Mouse (Mus musculus) CH12.LX (cell line): ENCODE results near the gene Gls2. TPM values are rescaled to one million over a fixed set of nuclear protein-coding genes. Genes with fewer than 3 reads are reported as not detected.
A peak's percentile ranks its signal among the peaks of the same experiment; 100 is the strongest.

ENCODE experiments used
- DNase-seq: peaks from one replicate; pipeline ENCODE4 v3.0.0-alpha.2; 2013; ENCODE audit errors: extremely low read depth
- H3K27ac ChIP-seq: 2 replicates; pipeline ENCODE4 v1.5.1; 2012; ENCODE audit warnings: low read depth, mild to moderate bottlenecking, control low read depth, moderate library complexity; ENCODE audit not compliant: insufficient read depth
- H3K27me3 ChIP-seq: replicated peaks from 2 replicates; pipeline ENCODE3; 2012; ENCODE audit warnings: inconsistent platforms
- H3K36me3 ChIP-seq, 2 experiments: replicated peaks in 1 of 2; 2 replicates each; pipeline versions ENCODE3 to v1.6.1; 2012; ENCODE audit warnings: inconsistent platforms in 1 of 2, low read length in 1 of 2, mild to moderate bottlenecking in 1 of 2, mixed read lengths in 1 of 2, moderate library complexity in 1 of 2; ENCODE audit not compliant: control insufficient read depth in 1 of 2, insufficient read depth in 1 of 2
- H3K4me1 ChIP-seq, 2 experiments: 2 replicates each; pipeline ENCODE4 v1.6.1; 2012; ENCODE audit warnings: inconsistent platforms in 1 of 2, moderate library complexity in 1 of 2; ENCODE audit not compliant: insufficient read depth in 2 of 2, control insufficient read depth in 1 of 2
- H3K4me2 ChIP-seq: 2 replicates; pipeline ENCODE4 v1.6.1; 2012; ENCODE audit warnings: low read depth, mild to moderate bottlenecking, control low read depth; ENCODE audit not compliant: poor library complexity, insufficient read depth, severe bottlenecking
- H3K4me3 ChIP-seq, 3 experiments: fragments of 150-350 bp in 1 of 3; sonication (generic) in 1 of 3; replicated peaks in 1 of 3; 2 replicates each; pipeline versions ENCODE3 to v1.5.1; 2011 to 2012; ENCODE audit warnings: low read depth in 2 of 3, low read length in 2 of 3, mild to moderate bottlenecking in 2 of 3, moderate library complexity in 2 of 3, control low read depth in 1 of 3, improper control_type of control experiment in 1 of 3, inconsistent platforms in 1 of 3, mixed read lengths in 1 of 3; ENCODE audit not compliant: poor library complexity in 1 of 3
- H3K79me2 ChIP-seq: replicated peaks from 2 replicates; pipeline ENCODE4 v1.6.1; 2012; ENCODE audit warnings: mild to moderate bottlenecking, moderate library complexity; ENCODE audit not compliant: control insufficient read depth, poor library complexity, insufficient read depth, severe bottlenecking; ENCODE audit errors: extremely low read depth
- H3K9ac ChIP-seq: 2 replicates; pipeline ENCODE4 v1.6.1; 2012; ENCODE audit warnings: low read depth, mild to moderate bottlenecking, control low read depth, moderate library complexity; ENCODE audit not compliant: insufficient read depth
- H3K9me3 ChIP-seq: replicated peaks from 2 replicates; pipeline ENCODE3; 2012; ENCODE audit warnings: low read length, inconsistent platforms, mixed read lengths
- CTCF ChIP-seq, 2 experiments: IDR thresholded peaks in 1 of 2; conservative IDR thresholded peaks in 1 of 2; 2 replicates each; pipeline ENCODE4 v1.5.1; 2011 to 2012; ENCODE audit warnings: low read depth in 2 of 2, low read length in 2 of 2, improper control_type of control experiment in 1 of 2, inconsistent platforms in 1 of 2, mild to moderate bottlenecking in 1 of 2, moderate library complexity in 1 of 2
- ELF1 ChIP-seq: IDR thresholded peaks from 2 replicates; pipeline ENCODE4 v1.6.1; 2014; ENCODE audit warnings: low read depth, mild to moderate bottlenecking, inconsistent platforms, low read length, improper control_type of control experiment
- EP300 ChIP-seq: IDR thresholded peaks from 2 replicates; pipeline ENCODE4 v1.6.1; 2011; ENCODE audit warnings: low read length, improper control_type of control experiment
- IRF4 ChIP-seq: IDR thresholded peaks from 2 replicates; pipeline ENCODE4 v1.6.1; 2014; ENCODE audit warnings: low read depth, mild to moderate bottlenecking, inconsistent platforms, low read length, improper control_type of control experiment
- JUND ChIP-seq: conservative IDR thresholded peaks from 2 replicates; pipeline ENCODE4 v1.6.1; 2011; ENCODE audit warnings: low read depth, low read length, improper control_type of control experiment
- KAT2A ChIP-seq: IDR thresholded peaks from 2 replicates; pipeline ENCODE4 v1.6.1; 2012; ENCODE audit warnings: low read length, improper control_type of control experiment, inconsistent platforms; ENCODE audit not compliant: insufficient replicate concordance
- MAZ ChIP-seq: IDR thresholded peaks from 2 replicates; pipeline ENCODE4 v1.6.1; 2012; ENCODE audit warnings: low read depth, mild to moderate bottlenecking, inconsistent platforms, low read length, improper control_type of control experiment, moderate library complexity
- MEF2A ChIP-seq: IDR thresholded peaks from 2 replicates; pipeline ENCODE4 v1.6.1; 2014; ENCODE audit warnings: low read depth, mild to moderate bottlenecking, inconsistent platforms, low read length, improper control_type of control experiment, borderline replicate concordance
- MYC ChIP-seq: IDR thresholded peaks from 2 replicates; pipeline ENCODE4 v1.6.1; 2011; ENCODE audit warnings: low read depth, mild to moderate bottlenecking, improper control_type of control experiment, low read length
- PAX5 ChIP-seq: IDR thresholded peaks from 2 replicates; pipeline ENCODE4 v1.6.1; 2012; ENCODE audit warnings: low read length, inconsistent platforms, mixed read lengths
- POLR2A ChIP-seq: IDR thresholded peaks from 2 replicates; pipeline ENCODE4 v1.6.1; 2011; ENCODE audit warnings: low read depth, mild to moderate bottlenecking, improper control_type of control experiment, low read length
- ZNF384 ChIP-seq: IDR thresholded peaks from 2 replicates; pipeline ENCODE4 v1.6.1; 2012; ENCODE audit warnings: low read depth, low read length, improper control_type of control experiment, inconsistent platforms
- dilution Hi-C: fragments of 300-500 bp; cut with MboI; formaldehyde crosslinking; loops from 2 replicates; pipeline ENCODE4 v1.14.3; 2020; ENCODE audit warnings: low sequenced_read_pairs; ENCODE audit not compliant: extremely low pct_unique_long_range_greater_than_20kb, extremely low pct_ligation_motif_present
- in situ Hi-C: fragments of 300-500 bp; cut with MboI; formaldehyde crosslinking; loops from 3 replicates; pipeline ENCODE4 v1.14.3; 2019; ENCODE audit warnings: low sequenced_read_pairs, low pct_ligation_motif_present, low pct_unique_long_range_greater_than_20kb, mixed read lengths
- polyA plus RNA-seq: library from polyadenylated mRNA; unstranded; fragments of >175 nt; gene quantifications from 2 replicates; pipeline ENCODE4 v1.2.1, GENCODE M21; 2012; ENCODE audit warnings: low read depth; ENCODE audit not compliant: insufficient read length
- total RNA-seq, 2 experiments: library from RNA; depleted of rRNA; stranded (reverse); fragments of 300-350 nt in 1 of 2; fragments of >200 nt in 1 of 2; gene quantifications; 2 replicates each; pipeline ENCODE4 v1.2.3; 2012 to 2014

The Gls2 gene
- total and polyA plus RNA-seq, 3 experiments = 0.86 to 2.2 (median 1.9) TPM

- in situ Hi-C loops = no loop called here
- H3K27me3 ChIP-seq = no peaks in the 10 kb centered on the region
- DNase-seq = no peak
- no peaks in the 10 kb centered on the region for H3K9me3 ChIP-seq
- no peak for TF ChIP-seq ELF1
- no peak for TF ChIP-seq MYC
- no peak for TF ChIP-seq KAT2A
- no peak for TF ChIP-seq IRF4
- TF ChIP-seq ZNF384 = no peak
- no peak for TF ChIP-seq MAZ
- TF ChIP-seq JUND = no peak
- no peak for TF ChIP-seq EP300
- TF ChIP-seq PAX5 = no peak
- TF ChIP-seq POLR2A = no peak
- no peak for TF ChIP-seq MEF2A
- TF ChIP-seq, all 38 proteins: peak for 0
- Histone ChIP-seq H3K4me3 (no peak overlapping the region), H3K27ac (no peak overlapping the region), H3K36me3 (no peaks in the 10 kb centered on the region), H3K79me2 (no peaks in the 10 kb centered on the region; the same call in 1 of the 2 replicates), H3K9ac (no peak overlapping the region), H3K4me1 (peaks cover 0 to 2% of the 10 kb centered on the region in 2 experiments; a peak in 1 of 4 replicates), H3K4me2 (no peak overlapping the region)
- dilution Hi-C loops = no loop called here
Observed at GRCm38 (mm10) chr10:128218387-128219117, 24.3 kb downstream of the Gls2 start.

GRCm38 (mm10) chr10:128221533-128222286 is 27.5 kb downstream of the Gls2 start:
- dilution Hi-C loops = no loop called here
- no peak overlapping the region for H3K27ac ChIP-seq
- H3K9me3 ChIP-seq = no peaks in the 10 kb centered on the region
- in situ Hi-C loops = no loop called here
- no peak overlapping the region for H3K9ac ChIP-seq
- H3K79me2 ChIP-seq = no peaks in the 10 kb centered on the region
- DNase-seq = no peak
- H3K27me3 ChIP-seq = no peaks in the 10 kb centered on the region
- no peak overlapping the region for H3K4me2 ChIP-seq
- H3K4me3 ChIP-seq = no peak overlapping the region
- no peaks in the 10 kb centered on the region for H3K36me3 ChIP-seq
- peak in 1 of 2 experiments; percentile 9; a peak in 1 of 4 replicates for TF ChIP-seq CTCF (conservative IDR thresholded peaks at IDR 0.05 in 1 of 2, IDR thresholded peaks at IDR 0.05 in 1 of 2; ENCODE audit: low read depth in 2 of 2, low read length in 2 of 2)
- no peak for TF ChIP-seq IRF4
- H3K4me1 ChIP-seq = peaks cover 0 to 2% of the 10 kb centered on the region in 2 experiments; a peak in 1 of 4 replicates
